Mouse (Mus musculus) layer of hippocampus, adult 18-20 months (tissue): ENCODE results near the gene Otof. TPM values are rescaled to one million over a fixed set of nuclear protein-coding genes. Genes with fewer than 3 reads are reported as not detected.

Experiments used
- DNase-seq, 2 experiments: peaks; one replicate each; pipeline ENCODE4 v3.0.0; 2022; ENCODE audit warnings: low spot score in 2 of 2
- long read RNA-seq: library from polyadenylated mRNA; stranded (forward); transcript quantifications from one replicate; pipeline ENCODE4 v2.0.0, GENCODE M21; 2021
- total RNA-seq, 2 experiments: library from RNA; stranded (reverse); gene quantifications; 2 replicates each; pipeline ENCODE4 v1.2.3; 2021

Otof gene
- 1 to 10 TPM; 2.9 to 4.4 TPM for total RNA-seq
- long read RNA-seq, full-length matches to known transcripts, result 1 of 11 reads
- long read RNA-seq, partial matches to known transcripts, result 4 of 11 reads
- long read RNA-seq, other reads (novel, unspliced or antisense), result 6 of 11 reads

- peak; percentile 59 to 68 for DNase-seq
Measured at GRCm38 (mm10) chr5:30461821-30462220, at the start of gene Otof. TSS of gene Otof (minus strand) at chr5:30461932.

GRCm38 (mm10) chr5:30497299-30497698 is 35.6 kb upstream of the Otof start:
- no peak for DNase-seq

GRCm38 (mm10) chr5:30496821-30497220 is 35.1 kb upstream of the Otof start:
- no peak for DNase-seq

GRCm38 (mm10) chr5:30495288-30495687 is 33.6 kb upstream of the Otof start:
- DNase-seq, result no peak

- DNase-seq, result no peak
Measured at GRCm38 (mm10) chr5:30494606-30495005, 32.9 kb upstream of the Otof start.

- no peak for DNase-seq
Measured at GRCm38 (mm10) chr5:30493723-30494122, 32.0 kb upstream of the Otof start.

- no peak for DNase-seq
Measured at GRCm38 (mm10) chr5:30490845-30491244, 29.1 kb upstream of the Otof start.

GRCm38 (mm10) chr5:30490215-30490614 is 28.5 kb upstream of the Otof start:
- no peak for DNase-seq

- no peak for DNase-seq
Measured at GRCm38 (mm10) chr5:30485136-30485535, 23.4 kb upstream of the Otof start.

GRCm38 (mm10) chr5:30484591-30484990 is 22.9 kb upstream of the Otof start:
- no peak for DNase-seq

- DNase-seq, result no peak
Measured at GRCm38 (mm10) chr5:30483533-30483932, 21.8 kb upstream of the Otof start.

GRCm38 (mm10) chr5:30482319-30482718 is 20.6 kb upstream of the Otof start:
- DNase-seq, result peak; percentile 24 to 79

GRCm38 (mm10) chr5:30476534-30476933 is 14.8 kb upstream of the Otof start:
- DNase-seq, result peak in 1 of 2 experiments; percentile 46

- no peak for DNase-seq
Measured at GRCm38 (mm10) chr5:30472148-30472547, 10.4 kb upstream of the Otof start.

GRCm38 (mm10) chr5:30470454-30470853 is 8.7 kb upstream of the Otof start:
- no peak for DNase-seq

GRCm38 (mm10) chr5:30466315-30466714 is 4.6 kb upstream of the Otof start:
- peak in 1 of 2 experiments; percentile 51 for DNase-seq

- DNase-seq, result peak in 1 of 2 experiments; percentile 31
Measured at GRCm38 (mm10) chr5:30465861-30466260, 4.1 kb upstream of the Otof start, which contains the start of gene 1700001C02Rik. TSS of gene 1700001C02Rik (plus strand) at chr5:30466047.

- no peak for DNase-seq
Measured at GRCm38 (mm10) chr5:30460155-30460554, 1.6 kb downstream of the Otof start.

GRCm38 (mm10) chr5:30456056-30456455 is 5.7 kb downstream of the Otof start:
- peak in 1 of 2 experiments; percentile 47 for DNase-seq

GRCm38 (mm10) chr5:30444327-30444895 is 17.3 kb downstream of the Otof start:
- DNase-seq, result no peak

- DNase-seq, result peak in 1 of 2 experiments; percentile 15
Measured at GRCm38 (mm10) chr5:30442196-30442595, 19.5 kb downstream of the Otof start.

- DNase-seq, result no peak
Measured at GRCm38 (mm10) chr5:30440308-30440906, 21.3 kb downstream of the Otof start.

GRCm38 (mm10) chr5:30438931-30439330 is 22.8 kb downstream of the Otof start:
- DNase-seq, result no peak
